Mouse (Mus musculus): Measurements from ENCODE around the gene Khdc4. TPM values are rescaled to one million over a fixed set of nuclear protein-coding genes. Genes with fewer than 3 reads are reported as not detected.
A peak's percentile ranks its signal among the peaks of the same experiment; 100 is the strongest.

Gene Khdc4
- total and polyA plus RNA-seq, 3 experiments = 47.4 to 71.0 TPM; not detected in 1

DNA sequence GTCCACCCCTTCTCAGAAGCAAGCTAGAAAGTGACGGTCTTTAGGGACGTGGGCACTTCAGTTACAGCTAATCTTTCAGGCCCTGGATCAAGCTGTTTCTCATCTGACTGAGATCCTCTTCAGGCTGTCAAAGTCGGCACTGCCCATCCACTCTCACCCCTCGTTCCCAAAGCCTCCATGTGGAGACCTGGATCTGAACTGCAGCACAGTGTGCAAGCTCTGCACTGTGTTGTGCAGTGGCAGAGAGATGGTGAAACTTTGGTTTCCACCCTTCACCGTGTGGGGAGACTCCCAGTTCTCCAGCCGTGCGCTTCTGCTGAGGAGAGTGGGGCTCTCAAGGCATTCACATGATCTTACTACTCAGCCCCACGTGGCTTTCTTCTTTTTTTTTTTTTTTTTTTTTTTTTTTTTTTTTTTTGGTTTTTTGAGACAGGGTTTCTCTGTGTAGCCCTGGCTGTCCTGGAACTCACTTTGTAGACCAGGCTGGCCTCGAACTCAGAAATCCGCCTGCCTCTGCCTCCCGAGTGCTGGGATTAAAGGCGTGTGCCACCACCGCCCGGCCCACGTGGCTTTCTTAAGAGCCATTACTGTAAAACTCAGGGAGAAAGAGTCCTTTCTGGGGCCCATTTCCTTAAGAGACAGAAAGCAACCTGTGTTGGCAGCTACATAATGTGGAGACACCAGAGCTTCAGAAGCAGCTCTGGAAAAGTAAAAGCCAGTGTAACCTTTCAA lies 60.7 kb downstream of the Khdc4 start (continued):
- no peak; the same call in 1 of the 2 replicates for TF ChIP-seq TCF12 (IDR thresholded peaks at IDR 0.05; ENCODE audit: low read depth, low read length)
- no peak for TF ChIP-seq CTCF (IDR thresholded peaks at IDR 0.05 in 2 of 3, conservative IDR thresholded peaks at IDR 0.05 in 1 of 3; ENCODE audit: control insufficient read depth in 1 of 3, insufficient read depth in 1 of 3, low read depth in 2 of 3, low read length in 3 of 3, poor library complexity in 1 of 3, severe bottlenecking in 1 of 3)
- no peak for TF ChIP-seq RAD21 (IDR thresholded peaks at IDR 0.05; ENCODE audit: low read depth, low read length)
- TF ChIP-seq MYC (IDR thresholded peaks at IDR 0.05; ENCODE audit: low read depth, low read length) = peak; percentile 97

DNA sequence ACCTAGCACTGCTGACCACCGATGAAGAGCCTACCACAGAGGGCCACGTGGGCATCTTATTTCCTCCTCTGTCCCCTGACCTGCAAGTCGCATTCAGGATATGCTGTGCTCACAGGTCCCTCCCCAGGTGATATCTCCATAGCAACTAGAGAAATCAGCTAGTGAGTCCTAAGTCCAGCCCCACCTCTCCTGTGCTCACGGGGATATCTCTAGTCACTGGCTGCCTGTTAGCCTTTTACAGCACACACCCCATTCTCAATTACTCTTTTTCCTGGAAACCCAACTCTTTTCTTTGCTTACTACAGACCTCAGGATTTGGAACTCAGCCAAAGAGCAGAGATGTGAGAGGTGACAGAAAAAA lies 61.2 kb downstream of the Khdc4 start:
- Histone ChIP-seq H3K9ac (ENCODE audit: control insufficient read depth, low read depth, low read length, poor library complexity, severe bottlenecking) (peak overlapping the region; percentile 46), H3K79me2 (ENCODE audit: control insufficient read depth, insufficient read depth, low read length, poor library complexity) (no peaks in the 10 kb centered on the region; the same call in 1 of the 2 replicates), H3K27me3 (ENCODE audit: control insufficient read depth in 1 of 2, insufficient read depth in 2 of 2, low read length in 2 of 2) (no peaks in the 10 kb centered on the region), H3K36me3 (ENCODE audit: control insufficient read depth in 1 of 2, insufficient read depth in 2 of 2, low read length in 2 of 2) (peaks cover 0 to 7% of the 10 kb centered on the region in 2 experiments; a peak in 2 of 4 replicates), H3K4me1 (ENCODE audit: control insufficient read depth in 1 of 2, insufficient read depth in 2 of 2, low read length in 2 of 2) (peaks cover 0 to 21% of the 10 kb centered on the region in 2 experiments; a peak in 3 of 4 replicates), H3K27ac (ENCODE audit: control insufficient read depth, low read depth, low read length) (peak overlapping the region; percentile 62), H3K4me3 (ENCODE audit: control insufficient read depth in 1 of 2, insufficient read depth in 1 of 2, low read depth in 2 of 2, low read length in 2 of 2) (peak overlapping the region; percentile 0 to 20; a peak in 3 of 4 replicates), H3K9me3 (replicated peaks; ENCODE audit: insufficient read depth, low read length) (no peaks in the 10 kb centered on the region)
- DNase-seq (ENCODE audit: low read depth, low spot score) = peak; percentile 81
- TF ChIP-seq ETS1 (IDR thresholded peaks at IDR 0.05; ENCODE audit: low read depth, low read length) = 0 out of 2 replicates have a peak, but pooled peaks have one; percentile 20
- 0 out of 2 replicates have a peak, but pooled peaks have one; percentile 54 for TF ChIP-seq MYC (IDR thresholded peaks at IDR 0.05; ENCODE audit: low read depth, low read length)
- no peak for TF ChIP-seq TAL1 (IDR thresholded peaks at IDR 0.05; ENCODE audit: low read length)
- TF ChIP-seq BHLHE40 (IDR thresholded peaks at IDR 0.05; ENCODE audit: borderline replicate concordance, low read depth, low read length) = peak; percentile 71; the same call in 1 of the 2 replicates

DNA sequence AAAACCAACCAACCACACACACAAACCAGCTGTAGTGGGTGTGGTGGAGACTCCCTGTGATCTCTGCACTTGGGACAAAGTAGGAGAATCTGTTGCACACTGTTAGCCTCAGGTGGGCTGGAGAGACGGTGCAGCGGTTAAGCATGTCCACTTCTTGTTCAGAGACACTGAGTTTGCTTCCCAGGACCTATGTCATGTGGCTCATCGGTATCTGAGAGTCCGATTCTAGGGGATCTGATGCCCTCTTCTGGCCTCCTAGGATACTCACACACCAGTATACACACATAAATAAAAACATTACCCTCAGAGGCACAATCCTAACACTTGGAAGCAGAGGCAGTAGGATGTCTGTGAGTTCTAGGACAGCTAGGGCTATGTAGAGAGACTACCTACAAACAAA lies 68.7 kb downstream of the Khdc4 start:
- Histone ChIP-seq H3K4me1 (ENCODE audit: control insufficient read depth in 1 of 2, insufficient read depth in 2 of 2, low read length in 2 of 2) (peaks cover 8 to 14% of the 10 kb centered on the region in 2 experiments; a peak in 3 of 4 replicates), H3K9me3 (replicated peaks; ENCODE audit: insufficient read depth, low read length) (no peaks in the 10 kb centered on the region), H3K4me3 (ENCODE audit: control insufficient read depth in 1 of 2, insufficient read depth in 1 of 2, low read depth in 2 of 2, low read length in 2 of 2) (peak overlapping the region; percentile 6 to 39), H3K9ac (ENCODE audit: control insufficient read depth, low read depth, low read length, poor library complexity, severe bottlenecking) (peak overlapping the region; percentile 30), H3K27me3 (ENCODE audit: control insufficient read depth in 1 of 2, insufficient read depth in 2 of 2, low read length in 2 of 2) (no peaks in the 10 kb centered on the region), H3K27ac (ENCODE audit: control insufficient read depth, low read depth, low read length) (no peak overlapping the region), H3K36me3 (ENCODE audit: control insufficient read depth in 1 of 2, insufficient read depth in 2 of 2, low read length in 2 of 2) (peaks cover 0 to 13% of the 10 kb centered on the region in 2 experiments; a peak in 2 of 4 replicates), H3K79me2 (ENCODE audit: control insufficient read depth, insufficient read depth, low read length, poor library complexity) (no peaks in the 10 kb centered on the region)
- peak; percentile 89 for DNase-seq (ENCODE audit: low read depth, low spot score)
- TF ChIP-seq POLR2AphosphoS5 (IDR thresholded peaks at IDR 0.05; ENCODE audit: borderline replicate concordance, low read depth, low read length) = no peak
- no peak for TF ChIP-seq GATA1 (IDR thresholded peaks at IDR 0.05; ENCODE audit: low read depth, low read length)
- TF ChIP-seq EP300 (IDR thresholded peaks at IDR 0.05; ENCODE audit: low read depth in 1 of 2, low read length in 2 of 2) = 0 out of 4 replicates have a peak, but pooled peaks of 1 of the 2 experiments have one; percentile 2
- no peak for TF ChIP-seq TAL1 (IDR thresholded peaks at IDR 0.05; ENCODE audit: low read length)
- peak; percentile 37; the same call in 1 of the 2 replicates for TF ChIP-seq HCFC1 (IDR thresholded peaks at IDR 0.05; ENCODE audit: low read depth, low read length)
- TF ChIP-seq USF2 (IDR thresholded peaks at IDR 0.05; ENCODE audit: borderline replicate concordance in 1 of 2, insufficient read depth in 1 of 2, low read depth in 1 of 2, low read length in 2 of 2) = no peak
- no peak for TF ChIP-seq JUND (IDR thresholded peaks at IDR 0.05; ENCODE audit: low read depth, low read length)
- TF ChIP-seq MYB (IDR thresholded peaks at IDR 0.05; ENCODE audit: low read depth, low read length) = no peak
- no peak for TF ChIP-seq MAFK (IDR thresholded peaks at IDR 0.05; ENCODE audit: borderline replicate concordance, low read depth, low read length)
- TF ChIP-seq E2F4 (IDR thresholded peaks at IDR 0.05; ENCODE audit: borderline replicate concordance, low read depth, low read length) = no peak
- no peak; the same call in 1 of the 2 replicates for TF ChIP-seq MXI1 (IDR thresholded peaks at IDR 0.05; ENCODE audit: low read depth, low read length)
- no peak; the same call in 1 of the 2 replicates for TF ChIP-seq BHLHE40 (IDR thresholded peaks at IDR 0.05; ENCODE audit: borderline replicate concordance, low read depth, low read length)
- TF ChIP-seq NRF1 (IDR thresholded peaks at IDR 0.05; ENCODE audit: insufficient read depth, low read depth, low read length, poor library complexity, severe bottlenecking) = no peak
- no peak for TF ChIP-seq RCOR1 (IDR thresholded peaks at IDR 0.05; ENCODE audit: low read depth, low read length)
- TF ChIP-seq MYC (IDR thresholded peaks at IDR 0.05; ENCODE audit: low read depth, low read length) = peak; percentile 66; the same call in 1 of the 2 replicates
- no peak for TF ChIP-seq POLR2AphosphoS2 (IDR thresholded peaks at IDR 0.05; ENCODE audit: low read length)
- TF ChIP-seq SMC3 (IDR thresholded peaks at IDR 0.05; ENCODE audit: low read depth, low read length) = peak; percentile 87
- TF ChIP-seq RAD21 (IDR thresholded peaks at IDR 0.05; ENCODE audit: low read depth, low read length) = peak; percentile 90
- no peak for TF ChIP-seq CHD2 (IDR thresholded peaks at IDR 0.05; ENCODE audit: low read length)
- no peak for TF ChIP-seq KAT2A (conservative IDR thresholded peaks at IDR 0.05; ENCODE audit: low read depth, low read length)
- TF ChIP-seq GABPA (IDR thresholded peaks at IDR 0.05; ENCODE audit: low read depth, low read length) = no peak
- TF ChIP-seq USF1 (IDR thresholded peaks at IDR 0.05; ENCODE audit: low read depth, low read length) = peak; percentile 83
- TF ChIP-seq ELF1 (IDR thresholded peaks at IDR 0.05; ENCODE audit: low read depth, low read length) = no peak

Measured in MEL (cell line).